Comparison of ENCODE assay signal across 11 mouse cellular contexts in genomic region chr9:45851330-45851729, GRCm38 (mm10). TPM values are rescaled to one million over a fixed set of nuclear protein-coding genes. Genes with fewer than 3 reads are reported as not detected.
DNase-seq lines count a peak whose midpoint lies in the region; ATAC-seq and TF ChIP-seq lines count a peak whose summit lies in the region.
"Had no signal": no experiment of that assay in that cellular context is flagged by ENCODE, and none has a peak within 500 bp of the region (broad histone marks: within the 10 kb centered on the region; RNA-seq: fewer than 3 reads in every experiment).

No protein-coding gene starts in this region.

- no peak overlapping the region for H3K4me3 ChIP-seq in heart, embryonic 14.5 days (ENCODE audit: control insufficient read depth in 1 of 2, insufficient read depth in 1 of 2, low read depth in 1 of 2, low read length in 2 of 2)
- no peak overlapping the region for H3K4me3 ChIP-seq in midbrain, embryonic 11.5 days (ENCODE audit: low read depth, low read length)
- no peak overlapping the region for H3K4me3 ChIP-seq in midbrain, postnatal 0 days (ENCODE audit: low read depth, low read length)
- H3K4me3 ChIP-seq in liver, embryonic 15.5 days (replicated peaks) = no peak overlapping the region
- no peak overlapping the region for H3K4me3 ChIP-seq in limb, embryonic 10.5 days

- H3K9me3 ChIP-seq in heart, embryonic 14.5 days (ENCODE audit: control insufficient read depth, low read length) = no peaks in the 10 kb centered on the region
- H3K9me3 ChIP-seq in midbrain, embryonic 11.5 days (ENCODE audit: control insufficient read depth, low read length) = no peaks in the 10 kb centered on the region
- H3K9me3 ChIP-seq in midbrain, postnatal 0 days (ENCODE audit: low read length) = no peaks in the 10 kb centered on the region
- no peaks in the 10 kb centered on the region for H3K9me3 ChIP-seq in liver, embryonic 15.5 days (replicated peaks)
- no peaks in the 10 kb centered on the region for H3K9me3 ChIP-seq in limb, embryonic 10.5 days (replicated peaks)

- H3K27ac ChIP-seq in heart, embryonic 14.5 days (replicated peaks in 1 of 2; ENCODE audit: control insufficient read depth in 1 of 2, insufficient read depth in 1 of 2, low read depth in 2 of 2, low read length in 2 of 2) = peak overlapping the region in 1 of 2 experiments; percentile 80; a peak in 2 of 4 replicates
- no peak overlapping the region for H3K27ac ChIP-seq in midbrain, embryonic 11.5 days (ENCODE audit: low read depth, low read length)
- no peak overlapping the region for H3K27ac ChIP-seq in midbrain, postnatal 0 days (ENCODE audit: low read depth, low read length)
- H3K27ac ChIP-seq in liver, embryonic 15.5 days (replicated peaks) = peak overlapping the region; percentile 77
- H3K27ac ChIP-seq in limb, embryonic 10.5 days = no peak overlapping the region

- ATAC-seq in heart, embryonic 14.5 days (ENCODE audit: insufficient number of reproducible peaks, insufficient read depth, low FRiP score, low read depth) = no peak
- no peak for ATAC-seq in midbrain, embryonic 11.5 days (ENCODE audit: low FRiP score)
- ATAC-seq in midbrain, postnatal 0 days (ENCODE audit: low FRiP score) = no peak
- ATAC-seq in liver, embryonic 15.5 days (ENCODE audit: insufficient read depth) = no peak

- H3K4me1 ChIP-seq in heart, embryonic 14.5 days (ENCODE audit: control insufficient read depth in 2 of 2, insufficient read depth in 2 of 2, low read length in 2 of 2) = peaks cover 32 to 36% of the 10 kb centered on the region in 2 experiments
- no peaks in the 10 kb centered on the region for H3K4me1 ChIP-seq in midbrain, embryonic 11.5 days (ENCODE audit: control insufficient read depth, insufficient read depth, low read length)
- H3K4me1 ChIP-seq in midbrain, postnatal 0 days (ENCODE audit: insufficient read depth, low read length) = peaks cover 2% of the 10 kb centered on the region; the same call in 1 of the 2 replicates
- H3K4me1 ChIP-seq in liver, embryonic 15.5 days (replicated peaks) = peaks cover 39% of the 10 kb centered on the region
- 0 out of 2 replicates have a peak, but pooled peaks cover 3% of the 10 kb centered on the region for H3K4me1 ChIP-seq in limb, embryonic 10.5 days

- no peaks in the 10 kb centered on the region for H3K27me3 ChIP-seq in heart, embryonic 14.5 days (ENCODE audit: control insufficient read depth, insufficient read depth, low read length)
- no peaks in the 10 kb centered on the region for H3K27me3 ChIP-seq in midbrain, embryonic 11.5 days (ENCODE audit: control insufficient read depth, insufficient read depth, low read length)
- no peaks in the 10 kb centered on the region for H3K27me3 ChIP-seq in midbrain, postnatal 0 days (ENCODE audit: insufficient read depth, low read length)
- H3K27me3 ChIP-seq in liver, embryonic 15.5 days = no peaks in the 10 kb centered on the region
- H3K27me3 ChIP-seq in limb, embryonic 10.5 days (ENCODE audit: low read depth, poor library complexity, severe bottlenecking) = no peaks in the 10 kb centered on the region

- no peak for TF ChIP-seq CTCF in midbrain, postnatal 0 days (IDR thresholded peaks at IDR 0.05)

- no peak overlapping the region for H3K4me2 ChIP-seq in heart, embryonic 14.5 days (ENCODE audit: low read length)
- H3K4me2 ChIP-seq in midbrain, embryonic 11.5 days = no peak overlapping the region
- no peak overlapping the region for H3K4me2 ChIP-seq in midbrain, postnatal 0 days (ENCODE audit: low read depth, low read length, poor library complexity, severe bottlenecking)
- H3K4me2 ChIP-seq in liver, embryonic 15.5 days = peak overlapping the region; percentile 27

- H3K9ac ChIP-seq in heart, embryonic 14.5 days (ENCODE audit: low read length) = 0 out of 2 replicates have a peak overlapping the region, but pooled peaks have one; percentile 47
- no peak overlapping the region for H3K9ac ChIP-seq in midbrain, embryonic 11.5 days (ENCODE audit: low read length)
- H3K9ac ChIP-seq in midbrain, postnatal 0 days (replicated peaks; ENCODE audit: low read length, poor library complexity, severe bottlenecking) = no peak overlapping the region
- H3K9ac ChIP-seq in liver, embryonic 15.5 days = no peak overlapping the region

- DNase-seq in heart, postnatal 4 days = no peak
- DNase-seq in midbrain, embryonic 11.5 days (ENCODE audit: low spot score, missing footprints) = peak; percentile 73
- no peak for DNase-seq in midbrain, postnatal 0 days (ENCODE audit: low spot score)
- no peak for DNase-seq in limb, embryonic 10.5 days (ENCODE audit: low spot score)
- no peak for DNase-seq in left cerebral cortex, postnatal 25 days (ENCODE audit: low spot score in 2 of 2)
- no peak for DNase-seq in lung, postnatal 10 days
- DNase-seq: layer of hippocampus, adult 9-11 months; lung, postnatal 36 days; thymus, adult 18-20 months had no signal

- WGBS in heart, embryonic 14.5 days = 43% methylated on average over 5 of the region's 5 CpGs
- 74% methylated on average over 5 of the region's 5 CpGs for WGBS in midbrain, embryonic 11.5 days
- 70% methylated on average over 5 of the region's 5 CpGs for WGBS in midbrain, postnatal 0 days
- WGBS in liver, embryonic 15.5 days (ENCODE audit: insufficient replicate concordance) = 17% methylated on average over 5 of the region's 5 CpGs
- WGBS in limb, embryonic 10.5 days = 77% methylated on average over 5 of the region's 5 CpGs

- intact Hi-C loops in left cerebral cortex, postnatal 25 days (cut with DNase I) = no loop called here

- peaks cover 25% of the 10 kb centered on the region for H3K36me3 ChIP-seq in heart, embryonic 14.5 days (ENCODE audit: control insufficient read depth, insufficient read depth, low read length)
- 0 out of 2 replicates have a peak, but pooled peaks cover 2% of the 10 kb centered on the region for H3K36me3 ChIP-seq in midbrain, embryonic 11.5 days (ENCODE audit: control insufficient read depth, insufficient read depth, low read length)
- peaks cover 13% of the 10 kb centered on the region for H3K36me3 ChIP-seq in midbrain, postnatal 0 days (ENCODE audit: insufficient read depth, low read length)
- H3K36me3 ChIP-seq in liver, embryonic 15.5 days (replicated peaks) = peaks cover 9% of the 10 kb centered on the region; the same call in 1 of the 2 replicates
- H3K36me3 ChIP-seq in limb, embryonic 10.5 days = peaks cover 26% of the 10 kb centered on the region

RNA-seq across cellular contexts. Expression of gene Bace1, which starts 12.9 kb away (rescaled TPM):
- polyA plus RNA-seq in heart, embryonic 14.5 days (2014; fragmentation: Nextera tagmentation; extraction: Ambion mirVana) = 21.8 and 22.9 TPM in 2 replicates
- 10 to 100 TPM; 38.3 to 41.3 TPM for total RNA-seq in heart, postnatal 4 days (2021)
- polyA plus RNA-seq in midbrain, embryonic 11.5 days (2014; fragmentation: Nextera tagmentation; extraction: Ambion mirVana) = 26.9 and 27.1 TPM in 2 replicates
- total RNA-seq in midbrain, postnatal 0 days (2014; rRNA removed) = 60.7 and 77.3 TPM in 2 replicates
- 42.0 and 46.4 TPM in 2 replicates for polyA plus RNA-seq in midbrain, postnatal 0 days (2015; fragmentation: Nextera tagmentation; extraction: Ambion mirVana)
- 7.0 and 8.9 TPM in 2 replicates for polyA plus RNA-seq in liver, embryonic 15.5 days (2015; fragmentation: Nextera tagmentation; extraction: Ambion mirVana)
- polyA plus RNA-seq in limb, embryonic 10.5 days (2016; fragmentation: Nextera tagmentation; extraction: Ambion mirVana) = 20.3 and 22.1 TPM in 2 replicates
- total RNA-seq in left cerebral cortex, postnatal 25 days (2021) = 10 to 100 TPM; 94.6 to 96.2 TPM

RNA-seq across cellular contexts. Expression of gene Cep164, which starts 22.8 kb away (rescaled TPM):
- 12.7 and 14.3 TPM in 2 replicates for polyA plus RNA-seq in heart, embryonic 14.5 days (2014; fragmentation: Nextera tagmentation; extraction: Ambion mirVana)
- 10 to 100 TPM; 13.9 to 15.7 TPM for total RNA-seq in heart, postnatal 4 days (2021)
- polyA plus RNA-seq in midbrain, embryonic 11.5 days (2014; fragmentation: Nextera tagmentation; extraction: Ambion mirVana) = 12.6 and 14.5 TPM in 2 replicates
- total RNA-seq in midbrain, postnatal 0 days (2014; rRNA removed) = 17.1 and 21.3 TPM in 2 replicates
- 12.2 and 17.7 TPM in 2 replicates for polyA plus RNA-seq in midbrain, postnatal 0 days (2015; fragmentation: Nextera tagmentation; extraction: Ambion mirVana)
- 5.1 and 5.2 TPM in 2 replicates for polyA plus RNA-seq in liver, embryonic 15.5 days (2015; fragmentation: Nextera tagmentation; extraction: Ambion mirVana)
- polyA plus RNA-seq in limb, embryonic 10.5 days (2016; fragmentation: Nextera tagmentation; extraction: Ambion mirVana) = 22.0 and 24.1 TPM in 2 replicates
- total RNA-seq in left cerebral cortex, postnatal 25 days (2021) = 10 to 100 TPM; 10.5 to 10.9 TPM

RNA-seq across cellular contexts. Expression of gene Pcsk7, which starts 55.0 kb away (rescaled TPM):
- polyA plus RNA-seq in heart, embryonic 14.5 days (2014; fragmentation: Nextera tagmentation; extraction: Ambion mirVana) = 12.1 and 13.5 TPM in 2 replicates
- total RNA-seq in heart, postnatal 4 days (2021) = 10 to 100 TPM; 20.6 to 25.2 TPM
- 11.1 and 14.4 TPM in 2 replicates for polyA plus RNA-seq in midbrain, embryonic 11.5 days (2014; fragmentation: Nextera tagmentation; extraction: Ambion mirVana)
- total RNA-seq in midbrain, postnatal 0 days (2014; rRNA removed) = 23.2 and 46.8 TPM in 2 replicates
- polyA plus RNA-seq in midbrain, postnatal 0 days (2015; fragmentation: Nextera tagmentation; extraction: Ambion mirVana) = 18.2 and 20.2 TPM in 2 replicates
- polyA plus RNA-seq in liver, embryonic 15.5 days (2015; fragmentation: Nextera tagmentation; extraction: Ambion mirVana) = 7.7 and 9.3 TPM in 2 replicates
- 17.3 and 23.5 TPM in 2 replicates for polyA plus RNA-seq in limb, embryonic 10.5 days (2016; fragmentation: Nextera tagmentation; extraction: Ambion mirVana)
- 10 to 100 TPM; 22.3 to 25.0 TPM for total RNA-seq in left cerebral cortex, postnatal 25 days (2021)

RNA-seq across cellular contexts. Expression of gene Rnf214, which starts 55.4 kb away (rescaled TPM):
- polyA plus RNA-seq in heart, embryonic 14.5 days (2014; fragmentation: Nextera tagmentation; extraction: Ambion mirVana) = 42.9 and 45.5 TPM in 2 replicates
- 10 to 100 TPM; 36.3 to 39.4 TPM for total RNA-seq in heart, postnatal 4 days (2021)
- 73.4 and 81.8 TPM in 2 replicates for polyA plus RNA-seq in midbrain, embryonic 11.5 days (2014; fragmentation: Nextera tagmentation; extraction: Ambion mirVana)
- 51.4 and 53.4 TPM in 2 replicates for total RNA-seq in midbrain, postnatal 0 days (2014; rRNA removed)
- 70.5 and 84.6 TPM in 2 replicates for polyA plus RNA-seq in midbrain, postnatal 0 days (2015; fragmentation: Nextera tagmentation; extraction: Ambion mirVana)
- polyA plus RNA-seq in liver, embryonic 15.5 days (2015; fragmentation: Nextera tagmentation; extraction: Ambion mirVana) = 13.8 and 15.2 TPM in 2 replicates
- 52.0 and 61.2 TPM in 2 replicates for polyA plus RNA-seq in limb, embryonic 10.5 days (2016; fragmentation: Nextera tagmentation; extraction: Ambion mirVana)
- 10 to 100 TPM; 70.9 to 77.5 TPM for total RNA-seq in left cerebral cortex, postnatal 25 days (2021)
